Mouse (Mus musculus) midbrain, embryonic 14.5 days (tissue): Measurements from ENCODE around the gene Ccdc9. TPM values are rescaled to one million over a fixed set of nuclear protein-coding genes. Genes with fewer than 3 reads are reported as not detected.

Experiments used
- ATAC-seq: fragments of 200-750 bp; cut with Nextera tagmentation; 2 replicates; pipeline ENCODE4 v1.8.0; 2017; ENCODE audit warnings: moderate number of reproducible peaks, moderate library complexity; ENCODE audit not compliant: low FRiP score, low TSS enrichment
- DNase-seq: peaks from one replicate; pipeline ENCODE4 v3.0.0-alpha.2; 2015
- H3K27ac ChIP-seq: fragments of 300-500 bp; sonication (generic); replicated peaks from 2 replicates; pipeline ENCODE4 v1.5.1; 2014; ENCODE audit warnings: mild to moderate bottlenecking, low read depth, low read length, moderate library complexity
- H3K27me3 ChIP-seq: fragments of 300-500 bp; sonication (generic); 2 replicates; pipeline ENCODE4 v1.6.1; 2014; ENCODE audit warnings: low read length, control low read depth, mixed read lengths; ENCODE audit not compliant: control insufficient read depth, insufficient read depth
- H3K36me3 ChIP-seq: fragments of 300-500 bp; sonication (generic); 2 replicates; pipeline ENCODE4 v1.6.1; 2014; ENCODE audit warnings: low read length, control low read depth; ENCODE audit not compliant: control insufficient read depth, insufficient read depth
- H3K4me1 ChIP-seq: fragments of 300-500 bp; sonication (generic); 2 replicates; pipeline ENCODE4 v1.6.1; 2014; ENCODE audit warnings: mild to moderate bottlenecking, antibody characterized with exemption, low read length, control low read depth; ENCODE audit not compliant: control insufficient read depth, insufficient read depth
- H3K4me2 ChIP-seq: fragments of 300-500 bp; sonication (generic); 2 replicates; pipeline ENCODE4 v1.6.1; 2014; ENCODE audit warnings: mild to moderate bottlenecking, low read length, moderate library complexity
- H3K4me3 ChIP-seq: fragments of 300-500 bp; sonication (generic); replicated peaks from 2 replicates; pipeline ENCODE4 v1.5.1; 2014; ENCODE audit warnings: low read depth, low read length
- H3K9ac ChIP-seq: fragments of 300-500 bp; sonication (generic); replicated peaks from 2 replicates; pipeline ENCODE4 v1.6.1; 2014; ENCODE audit warnings: mild to moderate bottlenecking, low read length, moderate library complexity
- H3K9me3 ChIP-seq: fragments of 300-500 bp; sonication (generic); 2 replicates; pipeline ENCODE4 v1.6.1; 2016; ENCODE audit warnings: low read length, control low read depth, mixed read lengths; ENCODE audit not compliant: control insufficient read depth
- WGBS: fragments of 180-500 bp; shearing (Covaris S2); extraction: QIAGEN DNeasy Blood & Tissue Kit; methylation state at CpG from one replicate; pipeline ENCODE4 v1.1.7; 2014; 5-methylcytosine and 5-hydroxymethylcytosine counted together
- polyA plus RNA-seq: library from polyadenylated mRNA; unstranded; fragments of >200 nt; fragmentation: Nextera tagmentation; extraction: Ambion mirVana; gene quantifications from 2 replicates; pipeline ENCODE4 v1.2.1, GENCODE M21; 2014

The Ccdc9 gene
- polyA plus RNA-seq, 1 experiment from 2014 or later, result 17.6 TPM

DNA sequence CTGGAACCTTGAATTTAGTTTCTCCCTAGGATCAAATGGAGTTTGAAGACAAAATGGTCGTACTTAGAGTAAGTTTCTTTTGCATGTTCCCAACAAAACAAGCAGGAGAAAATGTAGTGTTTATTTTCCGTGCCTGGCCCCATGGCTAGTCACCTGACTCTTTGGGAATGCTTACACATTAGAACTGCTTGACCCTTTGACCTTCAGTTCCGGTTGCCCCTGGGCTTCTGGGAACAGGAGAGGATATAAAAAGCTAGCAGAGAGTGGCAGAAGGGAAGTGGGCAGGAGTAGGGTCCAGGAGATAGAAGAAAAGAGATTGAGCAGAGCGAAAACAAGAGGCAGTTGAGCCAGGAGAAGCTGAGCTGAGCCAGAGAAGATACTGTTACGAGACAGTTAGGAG, 56.7 kb downstream of the Ccdc9 start:
- ATAC-seq (no peak), DNase-seq (no peak)
- 0 out of 2 replicates have a peak, but pooled peaks cover 3% of the 10 kb centered on the region for H3K9me3 ChIP-seq
- no peak overlapping the region for H3K9ac ChIP-seq
- no peak overlapping the region for H3K27ac ChIP-seq
- WGBS, result 66% methylated on average over 5 of the region's 5 CpGs
- no peak overlapping the region for H3K4me3 ChIP-seq
- H3K27me3 ChIP-seq, result no peaks in the 10 kb centered on the region
- no peak overlapping the region for H3K4me2 ChIP-seq
- H3K4me1 ChIP-seq, result no peaks in the 10 kb centered on the region
- no peaks in the 10 kb centered on the region for H3K36me3 ChIP-seq

Other genes starting within 250 kb of the Ccdc9 start
- gene Bicra, start 238.9 kb downstream of the Ccdc9 start, polyA plus RNA-seq, result 6.5 and 9.0 TPM in 2 replicates
- 0.09 and 0.13 TPM in 2 replicates for gene Zfp541, start 225.0 kb downstream of the Ccdc9 start, polyA plus RNA-seq
- 209 and 245 TPM in 2 replicates for gene Napa, start 188.3 kb downstream of the Ccdc9 start, polyA plus RNA-seq
- gene Kptn, start 166.9 kb downstream of the Ccdc9 start, polyA plus RNA-seq, result 33.1 and 40.5 TPM in 2 replicates
- gene Slc8a2, start 157.0 kb downstream of the Ccdc9 start, polyA plus RNA-seq, result 1.1 and 1.2 TPM in 2 replicates
- gene Meis3, start 111.7 kb downstream of the Ccdc9 start, polyA plus RNA-seq, result 137 and 151 TPM in 2 replicates
- gene Dhx34, start 64.8 kb downstream of the Ccdc9 start, polyA plus RNA-seq, result 11.6 and 11.9 TPM in 2 replicates
- not detected in 2 replicates for gene C5ar2, start 42.6 kb downstream of the Ccdc9 start, polyA plus RNA-seq
- 0.11 and 1.6 TPM in 2 replicates for gene C5ar1, start 27.3 kb downstream of the Ccdc9 start, polyA plus RNA-seq
- 36.4 and 44.7 TPM in 2 replicates for gene Inafm1, start 13.2 kb downstream of the Ccdc9 start, polyA plus RNA-seq
- 16.8 and 24.8 TPM in 2 replicates for gene Bbc3, start 21.6 kb upstream of the Ccdc9 start, polyA plus RNA-seq
- 178 and 240 TPM in 2 replicates for gene Sae1, start 101.0 kb upstream of the Ccdc9 start, polyA plus RNA-seq
- gene Zc3h4, start 114.1 kb upstream of the Ccdc9 start, polyA plus RNA-seq, result 17.1 and 19.2 TPM in 2 replicates
- 59.6 and 84.1 TPM in 2 replicates for gene Tmem160, start 166.0 kb upstream of the Ccdc9 start, polyA plus RNA-seq
- 3.7 and 4.4 TPM in 2 replicates for gene Npas1, start 190.9 kb upstream of the Ccdc9 start, polyA plus RNA-seq